Mouse (Mus musculus): ENCODE data around the gene Pnldc1.

Pnldc1 gene

GRCm38 (mm10) chr17:12857395-12857794 is 52.6 kb downstream of the Pnldc1 start:
- no peak for DNase-seq (ENCODE audit: low spot score)

GRCm38 (mm10) chr17:12854386-12854785 is 55.6 kb downstream of the Pnldc1 start:
- DNase-seq (ENCODE audit: low spot score) = no peak

GRCm38 (mm10) chr17:12853821-12854220 is 56.2 kb downstream of the Pnldc1 start:
- DNase-seq (ENCODE audit: low spot score) = no peak

GRCm38 (mm10) chr17:12851689-12852088 is 58.3 kb downstream of the Pnldc1 start:
- DNase-seq (ENCODE audit: low spot score) = no peak

GRCm38 (mm10) chr17:12849778-12850382 is 60.1 kb downstream of the Pnldc1 start:
- no peak for DNase-seq (ENCODE audit: low spot score)

GRCm38 (mm10) chr17:12847736-12848135 is 62.3 kb downstream of the Pnldc1 start:
- no peak for DNase-seq (ENCODE audit: low spot score)

GRCm38 (mm10) chr17:12846474-12846873 is 63.6 kb downstream of the Pnldc1 start:
- DNase-seq (ENCODE audit: low spot score) = no peak

GRCm38 (mm10) chr17:12845862-12846261 is 64.2 kb downstream of the Pnldc1 start:
- no peak for DNase-seq (ENCODE audit: low spot score)

- DNase-seq (ENCODE audit: low spot score) = no peak
Measured at GRCm38 (mm10) chr17:12844540-12844939, 65.5 kb downstream of the Pnldc1 start.

- DNase-seq (ENCODE audit: low spot score) = no peak
Measured at GRCm38 (mm10) chr17:12843826-12844225, 66.2 kb downstream of the Pnldc1 start.

GRCm38 (mm10) chr17:12839475-12840267 is 70.4 kb downstream of the Pnldc1 start:
- no peak for DNase-seq (ENCODE audit: low spot score)
